Mouse (Mus musculus): Measurements from ENCODE around the gene Adam21.
"Not testable (repeated sequence)": the region's sequence is repeated elsewhere in the genome, so short reads cannot be mapped to it uniquely, and the experiment has no call there.

Adam21 gene

GRCm38 (mm10) chr12:81568374-81568773 lies at the start of gene Adam21:
TSS of gene Adam21 (minus strand) at chr12:81568474.
- no peak for DNase-seq

GRCm38 (mm10) chr12:81616980-81617379 lies 48.7 kb upstream of the Adam21 start:
- no peak for DNase-seq

- DNase-seq, result no peak
These were observed 47.5 kb upstream of the Adam21 start for GRCm38 (mm10) chr12:81615807-81616206.

GRCm38 (mm10) chr12:81609445-81609844 lies 41.2 kb upstream of the Adam21 start:
- no peak for DNase-seq

- no peak for DNase-seq
These were observed 36.9 kb upstream of the Adam21 start for GRCm38 (mm10) chr12:81604995-81605784.

GRCm38 (mm10) chr12:81596547-81597262 lies 28.4 kb upstream of the Adam21 start:
- no peak for DNase-seq

- DNase-seq, result peak; percentile 83
These were observed 26.8 kb upstream of the Adam21 start, which contains the start of gene Med6 for GRCm38 (mm10) chr12:81594902-81595671. TSS of gene Med6 (minus strand) at chr12:81595008.

GRCm38 (mm10) chr12:81567931-81568330 lies 343 bp downstream of the Adam21 start:
- no peak for DNase-seq

- no peak for DNase-seq
These were observed 4.1 kb downstream of the Adam21 start for GRCm38 (mm10) chr12:81564173-81564572.

- no peak for DNase-seq
These were observed 19.0 kb downstream of the Adam21 start for GRCm38 (mm10) chr12:81549286-81549685.

GRCm38 (mm10) chr12:81547163-81547562 lies 21.1 kb downstream of the Adam21 start:
- no peak for DNase-seq

- DNase-seq, result no peak
These were observed 35.2 kb downstream of the Adam21 start for GRCm38 (mm10) chr12:81533029-81533419.

GRCm38 (mm10) chr12:81532316-81533028 lies 35.8 kb downstream of the Adam21 start, which contains the start of the genes Gm20498 and Synj2bp:
TSS of gene Gm20498 (minus strand) at chr12:81532905.
TSS of gene Synj2bp (minus strand) at chr12:81532911.
- peak; percentile 79 for DNase-seq

- DNase-seq, result not testable (repeated sequence)
These were observed 37.7 kb downstream of the Adam21 start for GRCm38 (mm10) chr12:81530587-81530986.

Data from right cerebral cortex, postnatal 4 days (tissue).